Mouse (Mus musculus): ENCODE data around the gene Plod1. TPM values are rescaled to one million over a fixed set of nuclear protein-coding genes. Genes with fewer than 3 reads are reported as not detected.

Gene Plod1
- polyA plus RNA-seq, 1 experiment from 2014 or later, result 40.9 TPM

GRCm38 (mm10) chr4:147941045-147942020, 4.8 kb upstream of the Plod1 start:
- peak overlapping the region; percentile 74 for H3K9ac ChIP-seq (ENCODE audit: low read length)
- DNase-seq (ENCODE audit: low spot score), result peak; percentile 35
- H3K4me1 ChIP-seq (ENCODE audit: control insufficient read depth, insufficient read depth, low read length), result peaks cover 15% of the 10 kb centered on the region
- H3K4me2 ChIP-seq (ENCODE audit: low read depth, severe bottlenecking), result peak overlapping the region; percentile 98
- 7% methylated on average over 79 of the region's 88 CpGs for WGBS
- no peak overlapping the region for H3K27ac ChIP-seq (replicated peaks; ENCODE audit: low read depth, low read length)
- no peaks in the 10 kb centered on the region for H3K27me3 ChIP-seq (ENCODE audit: control insufficient read depth, insufficient read depth, low read length)
- H3K36me3 ChIP-seq (ENCODE audit: control insufficient read depth, insufficient read depth, low read length), result peaks cover 23% of the 10 kb centered on the region
- peak; percentile 18; the same call in 1 of the 2 replicates for ATAC-seq (ENCODE audit: insufficient number of reproducible peaks, low FRiP score, low TSS enrichment, low read depth)
- H3K9me3 ChIP-seq (ENCODE audit: control insufficient read depth, low read length), result no peaks in the 10 kb centered on the region
- peak overlapping the region; percentile 89 for H3K4me3 ChIP-seq (ENCODE audit: low read depth, low read length)

- H3K9ac ChIP-seq (ENCODE audit: low read length), result peak within 1 kb of the TSS; percentile 74
- H3K36me3 ChIP-seq (ENCODE audit: control insufficient read depth, insufficient read depth, low read length), result peaks cover 19% of the 10 kb centered on the region
- H3K9me3 ChIP-seq (ENCODE audit: control insufficient read depth, low read length), result no peaks in the 10 kb centered on the region
- WGBS, result 3% methylated on average over 35 of the region's 35 CpGs
- DNase-seq (ENCODE audit: low spot score) (peak; percentile 88), ATAC-seq (ENCODE audit: insufficient number of reproducible peaks, low FRiP score, low TSS enrichment, low read depth) (peak; percentile 14; the same call in 1 of the 2 replicates)
- peak within 1 kb of the TSS; percentile 89 for H3K4me3 ChIP-seq (ENCODE audit: low read depth, low read length)
- H3K4me2 ChIP-seq (ENCODE audit: low read depth, severe bottlenecking), result peak within 1 kb of the TSS; percentile 98
- H3K27me3 ChIP-seq (ENCODE audit: control insufficient read depth, insufficient read depth, low read length), result no peaks in the 10 kb centered on the region
- H3K4me1 ChIP-seq (ENCODE audit: control insufficient read depth, insufficient read depth, low read length), result peaks cover 17% of the 10 kb centered on the region
- H3K27ac ChIP-seq (replicated peaks; ENCODE audit: low read depth, low read length), result peak within 1 kb of the TSS; percentile 22; the same call in 1 of the 2 replicates
These were observed 4.0 kb upstream of the Plod1 start, which contains the start of gene 2510039O18Rik for GRCm38 (mm10) chr4:147940576-147941044. TSS of gene 2510039O18Rik (plus strand) at chr4:147940895.

GRCm38 (mm10) chr4:147940111-147940510, 3.5 kb upstream of the Plod1 start:
- H3K27me3 ChIP-seq (ENCODE audit: control insufficient read depth, insufficient read depth, low read length), result no peaks in the 10 kb centered on the region
- 68% methylated on average over 9 of the region's 9 CpGs for WGBS
- H3K9me3 ChIP-seq (ENCODE audit: control insufficient read depth, low read length), result no peaks in the 10 kb centered on the region
- no peak overlapping the region for H3K4me2 ChIP-seq (ENCODE audit: low read depth, severe bottlenecking)
- ATAC-seq (ENCODE audit: insufficient number of reproducible peaks, low FRiP score, low TSS enrichment, low read depth) (no peak), DNase-seq (ENCODE audit: low spot score) (no peak)
- peaks cover 17% of the 10 kb centered on the region for H3K4me1 ChIP-seq (ENCODE audit: control insufficient read depth, insufficient read depth, low read length)
- peak overlapping the region; percentile 22; the same call in 1 of the 2 replicates for H3K27ac ChIP-seq (replicated peaks; ENCODE audit: low read depth, low read length)
- H3K36me3 ChIP-seq (ENCODE audit: control insufficient read depth, insufficient read depth, low read length), result peaks cover 16% of the 10 kb centered on the region
- no peak overlapping the region for H3K9ac ChIP-seq (ENCODE audit: low read length)
- no peak overlapping the region for H3K4me3 ChIP-seq (ENCODE audit: low read depth, low read length)

GRCm38 (mm10) chr4:147938148-147939096, 1.9 kb upstream of the Plod1 start:
- Histone ChIP-seq H3K9ac (ENCODE audit: low read length) (no peak overlapping the region), H3K4me2 (ENCODE audit: low read depth, severe bottlenecking) (no peak overlapping the region), H3K4me1 (ENCODE audit: control insufficient read depth, insufficient read depth, low read length) (peaks cover 21% of the 10 kb centered on the region), H3K27ac (replicated peaks; ENCODE audit: low read depth, low read length) (no peak overlapping the region), H3K36me3 (ENCODE audit: control insufficient read depth, insufficient read depth, low read length) (peaks cover under 1% of the 10 kb centered on the region; the same call in 1 of the 2 replicates), H3K9me3 (ENCODE audit: control insufficient read depth, low read length) (no peaks in the 10 kb centered on the region), H3K27me3 (ENCODE audit: control insufficient read depth, insufficient read depth, low read length) (no peaks in the 10 kb centered on the region), H3K4me3 (ENCODE audit: low read depth, low read length) (no peak overlapping the region)
- DNase-seq (ENCODE audit: low spot score), result peak; percentile 52
- ATAC-seq (ENCODE audit: insufficient number of reproducible peaks, low FRiP score, low TSS enrichment, low read depth), result no peak
- WGBS, result 45% methylated on average over 14 of the region's 14 CpGs

GRCm38 (mm10) chr4:147937486-147937885, 919 bp upstream of the Plod1 start:
- Histone ChIP-seq H3K4me2 (ENCODE audit: low read depth, severe bottlenecking) (no peak overlapping the region), H3K9me3 (ENCODE audit: control insufficient read depth, low read length) (no peaks in the 10 kb centered on the region), H3K4me3 (ENCODE audit: low read depth, low read length) (no peak overlapping the region), H3K27me3 (ENCODE audit: control insufficient read depth, insufficient read depth, low read length) (no peaks in the 10 kb centered on the region), H3K9ac (ENCODE audit: low read length) (no peak overlapping the region), H3K4me1 (ENCODE audit: control insufficient read depth, insufficient read depth, low read length) (peaks cover 22% of the 10 kb centered on the region), H3K27ac (replicated peaks; ENCODE audit: low read depth, low read length) (no peak overlapping the region), H3K36me3 (ENCODE audit: control insufficient read depth, insufficient read depth, low read length) (no peaks in the 10 kb centered on the region)
- 74% methylated on average over 5 of the region's 5 CpGs for WGBS
- ATAC-seq (ENCODE audit: insufficient number of reproducible peaks, low FRiP score, low TSS enrichment, low read depth) (no peak), DNase-seq (ENCODE audit: low spot score) (no peak)

- 54% methylated on average over 3 of the region's 3 CpGs for WGBS
- DNase-seq (ENCODE audit: low spot score) (no peak), ATAC-seq (ENCODE audit: insufficient number of reproducible peaks, low FRiP score, low TSS enrichment, low read depth) (no peak)
- Histone ChIP-seq H3K9ac (ENCODE audit: low read length) (peak overlapping the region; percentile 72), H3K36me3 (ENCODE audit: control insufficient read depth, insufficient read depth, low read length) (no peaks in the 10 kb centered on the region), H3K9me3 (ENCODE audit: control insufficient read depth, low read length) (no peaks in the 10 kb centered on the region), H3K4me3 (ENCODE audit: low read depth, low read length) (peak overlapping the region; percentile 83), H3K27ac (replicated peaks; ENCODE audit: low read depth, low read length) (no peak overlapping the region), H3K27me3 (ENCODE audit: control insufficient read depth, insufficient read depth, low read length) (no peaks in the 10 kb centered on the region), H3K4me2 (ENCODE audit: low read depth, severe bottlenecking) (peak overlapping the region; percentile 60), H3K4me1 (ENCODE audit: control insufficient read depth, insufficient read depth, low read length) (peaks cover 20% of the 10 kb centered on the region)
These were observed 454 bp upstream of the Plod1 start for GRCm38 (mm10) chr4:147937021-147937420.

- Histone ChIP-seq H3K4me1 (ENCODE audit: control insufficient read depth, insufficient read depth, low read length) (peaks cover 14% of the 10 kb centered on the region), H3K9me3 (ENCODE audit: control insufficient read depth, low read length) (no peaks in the 10 kb centered on the region), H3K9ac (ENCODE audit: low read length) (no peak overlapping the region; the same call in 1 of the 2 replicates), H3K27ac (replicated peaks; ENCODE audit: low read depth, low read length) (no peak overlapping the region), H3K4me2 (ENCODE audit: low read depth, severe bottlenecking) (peak overlapping the region; percentile 60), H3K4me3 (ENCODE audit: low read depth, low read length) (peak overlapping the region; percentile 83), H3K36me3 (ENCODE audit: control insufficient read depth, insufficient read depth, low read length) (no peaks in the 10 kb centered on the region), H3K27me3 (ENCODE audit: control insufficient read depth, insufficient read depth, low read length) (no peaks in the 10 kb centered on the region)
- ATAC-seq (ENCODE audit: insufficient number of reproducible peaks, low FRiP score, low TSS enrichment, low read depth) (no peak), DNase-seq (ENCODE audit: low spot score) (peak; percentile 34)
- WGBS, result 23% methylated on average over 9 of the region's 9 CpGs
These were observed 663 bp downstream of the Plod1 start for GRCm38 (mm10) chr4:147935904-147936303.

- no peak for ATAC-seq (ENCODE audit: insufficient number of reproducible peaks, low FRiP score, low TSS enrichment, low read depth)
- H3K4me1 ChIP-seq (ENCODE audit: control insufficient read depth, insufficient read depth, low read length), result peaks cover 14% of the 10 kb centered on the region
These were observed 2.0 kb downstream of the Plod1 start for GRCm38 (mm10) chr4:147934611-147935010.

More at GRCm38 (mm10) chr4:147934611-147935010, 2.0 kb downstream of the Plod1 start:
- no peak for DNase-seq (ENCODE audit: low spot score)
- Histone ChIP-seq H3K27ac (replicated peaks; ENCODE audit: low read depth, low read length) (no peak overlapping the region), H3K36me3 (ENCODE audit: control insufficient read depth, insufficient read depth, low read length) (no peaks in the 10 kb centered on the region), H3K9me3 (ENCODE audit: control insufficient read depth, low read length) (no peaks in the 10 kb centered on the region), H3K27me3 (ENCODE audit: control insufficient read depth, insufficient read depth, low read length) (no peaks in the 10 kb centered on the region), H3K4me3 (ENCODE audit: low read depth, low read length) (no peak overlapping the region), H3K4me2 (ENCODE audit: low read depth, severe bottlenecking) (no peak overlapping the region), H3K9ac (ENCODE audit: low read length) (no peak overlapping the region)
- WGBS, result 81% methylated on average over 4 of the region's 4 CpGs

All from limb, embryonic 11.5 days (tissue).